Mouse (Mus musculus) adrenal gland, postnatal 36 days (tissue): ENCODE results near the gene Prkcd. TPM values are rescaled to one million over a fixed set of nuclear protein-coding genes. Genes with fewer than 3 reads are reported as not detected.

Experiments
- microRNA-seq: library from miRNA; unstranded; fragments of <30 nt; microRNA quantifications from one replicate; pipeline ENCODE4 v1.2.0, GENCODE M21; 2021
- total RNA-seq, 2 experiments: library from RNA; stranded (reverse); gene quantifications; 2 replicates each; pipeline ENCODE4 v1.2.3; 2021

Gene Prkcd
- total RNA-seq, 2 experiments from 2014 or later: 101 to 162 TPM

Small RNA genes lying within 50 kb of the gene (microRNA-seq; reads per million reads assigned to microRNA genes)
- gene Mir3076: 10.9 reads per million, percentile 26 among the genes with 10 or more reads in this experiment

Other genes starting within 250 kb of the Prkcd start
- 10 to 100 TPM; 26.1 to 27.0 TPM for gene Dcp1a, start 146.7 kb downstream of the Prkcd start, total RNA-seq
- 10 to 100 TPM; 11.2 to 16.6 TPM for gene Cacna1d, start 134.8 kb downstream of the Prkcd start, total RNA-seq
- 1,000 to 10,000 TPM; 1,323 to 1,442 TPM for gene Tkt, start 77.9 kb downstream of the Prkcd start, total RNA-seq
- gene Rft1, start 28.1 kb upstream of the Prkcd start, total RNA-seq: 10 to 100 TPM; 25.5 to 33.2 TPM
- gene Sfmbt1, start 88.6 kb upstream of the Prkcd start, total RNA-seq: 10 to 100 TPM; 27.8 to 29.2 TPM
- 10 to 100 TPM; 16.9 to 26.3 TPM for gene Tmem110, start 199.4 kb upstream of the Prkcd start, total RNA-seq